ENCODE assay signal across 8 mouse cellular contexts in the genomic region with DNA sequence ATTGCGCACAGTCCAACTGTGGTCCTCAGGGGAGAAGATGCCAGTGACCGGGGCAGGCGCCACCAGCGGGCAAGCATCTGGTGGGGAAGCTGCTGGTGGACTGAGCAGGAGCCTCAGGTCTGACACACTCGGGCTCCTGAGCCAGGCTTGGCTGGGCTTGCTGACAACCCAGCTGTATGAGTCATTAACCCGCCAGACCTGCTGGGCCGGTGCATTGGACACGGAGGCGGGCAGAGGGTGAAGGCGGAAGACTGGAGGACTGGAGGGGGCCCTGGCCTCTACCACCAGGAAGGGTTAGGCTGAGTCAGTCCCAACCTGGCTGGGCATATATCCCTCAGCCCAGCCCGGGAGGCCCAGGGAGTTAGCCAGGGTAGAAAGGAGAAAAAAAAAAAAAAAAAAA. TPM values are rescaled to one million over a fixed set of nuclear protein-coding genes. Genes with fewer than 3 reads are reported as not detected.
DNase-seq lines count a peak whose midpoint lies in the region; ATAC-seq and TF ChIP-seq lines count a peak whose summit lies in the region.

A gene (minus strand): TSS at position 253 of the 400 bp plus-strand sequence.

- DNase-seq in cerebellum, adult 18-20 months, result peak; percentile 62 to 71
- no peak for DNase-seq in cerebellum, postnatal 4 days (ENCODE audit: low spot score in 2 of 2)
- peak; percentile 66 for DNase-seq in gastrocnemius, adult 2 months

- no peak within 1 kb of the TSS for H3K27ac ChIP-seq in bone marrow, adult 2 months (ENCODE audit: control insufficient read depth, insufficient read depth, low read depth, low read length, poor library complexity)
- H3K27ac ChIP-seq in gastrocnemius, adult 2 months, result no peak within 1 kb of the TSS
- H3K27ac ChIP-seq in intestine, embryonic 16.5 days (ENCODE audit: low read length), result peak within 1 kb of the TSS; percentile 41
- no peak within 1 kb of the TSS for H3K27ac ChIP-seq in limb, embryonic 13.5 days
- no peak within 1 kb of the TSS for H3K27ac ChIP-seq in neural tube, embryonic 15.5 days (replicated peaks)

- H3K9me3 ChIP-seq in intestine, embryonic 16.5 days (ENCODE audit: control insufficient read depth, low read length), result no peaks in the 10 kb centered on the region
- H3K9me3 ChIP-seq in limb, embryonic 13.5 days, result no peaks in the 10 kb centered on the region
- no peaks in the 10 kb centered on the region for H3K9me3 ChIP-seq in neural tube, embryonic 15.5 days (replicated peaks)

- no peak within 1 kb of the TSS for H3K4me3 ChIP-seq in bone marrow, adult 2 months (replicated peaks; ENCODE audit: control insufficient read depth, low read depth, low read length)
- no peak within 1 kb of the TSS for H3K4me3 ChIP-seq in gastrocnemius, adult 2 months
- H3K4me3 ChIP-seq in intestine, embryonic 16.5 days (ENCODE audit: low read length), result no peak within 1 kb of the TSS
- H3K4me3 ChIP-seq in limb, embryonic 13.5 days, result no peak within 1 kb of the TSS
- no peak within 1 kb of the TSS for H3K4me3 ChIP-seq in neural tube, embryonic 15.5 days (replicated peaks)

- 62% methylated on average over 11 of the region's 11 CpGs for WGBS in bone marrow, adult 2 months
- WGBS in intestine, embryonic 16.5 days, result 49% methylated on average over 11 of the region's 11 CpGs
- 60% methylated on average over 11 of the region's 11 CpGs for WGBS in limb, embryonic 13.5 days
- WGBS in neural tube, embryonic 15.5 days, result 72% methylated on average over 11 of the region's 11 CpGs

- peak within 1 kb of the TSS; percentile 43; the same call in 1 of the 2 replicates for H3K9ac ChIP-seq in intestine, embryonic 16.5 days (ENCODE audit: low read depth, low read length)
- 0 out of 2 replicates have a peak within 1 kb of the TSS, but pooled peaks have one; percentile 6 for H3K9ac ChIP-seq in limb, embryonic 13.5 days
- no peak within 1 kb of the TSS for H3K9ac ChIP-seq in neural tube, embryonic 15.5 days (replicated peaks)

- peak within 1 kb of the TSS; percentile 32; the same call in 1 of the 2 replicates for H3K4me2 ChIP-seq in intestine, embryonic 16.5 days (ENCODE audit: low read depth, low read length)
- no peak within 1 kb of the TSS for H3K4me2 ChIP-seq in limb, embryonic 13.5 days (replicated peaks)
- no peak within 1 kb of the TSS for H3K4me2 ChIP-seq in neural tube, embryonic 15.5 days

- no peaks in the 10 kb centered on the region for H3K27me3 ChIP-seq in intestine, embryonic 16.5 days (replicated peaks; ENCODE audit: control insufficient read depth, insufficient read depth, low read length)
- H3K27me3 ChIP-seq in limb, embryonic 13.5 days, result no peaks in the 10 kb centered on the region
- no peaks in the 10 kb centered on the region for H3K27me3 ChIP-seq in neural tube, embryonic 15.5 days (replicated peaks)

- peak; percentile 95 for ATAC-seq in intestine, embryonic 16.5 days
- no peak for ATAC-seq in limb, embryonic 13.5 days (ENCODE audit: low FRiP score, low read depth)
- ATAC-seq in neural tube, embryonic 15.5 days (ENCODE audit: low FRiP score), result no peak
- ATAC-seq in megakaryocyte-erythroid progenitor cell, adult 5-6 weeks (replicated peaks; ENCODE audit: low FRiP score, low TSS enrichment, poor library complexity, severe bottlenecking), result no peak

- TF ChIP-seq CTCF in bone marrow, adult 2 months (IDR thresholded peaks at IDR 0.05; ENCODE audit: control insufficient read depth, insufficient read depth, low read length), result no peak
- no peak for TF ChIP-seq CTCF in gastrocnemius, adult 2 months (IDR thresholded peaks at IDR 0.05)

- intact Hi-C loops in gastrocnemius, adult 2 months (cut with DNase I), result no loop called here

- no peaks in the 10 kb centered on the region for H3K36me3 ChIP-seq in intestine, embryonic 16.5 days (ENCODE audit: control insufficient read depth, insufficient read depth, low read length)
- H3K36me3 ChIP-seq in limb, embryonic 13.5 days, result no peaks in the 10 kb centered on the region
- no peaks in the 10 kb centered on the region for H3K36me3 ChIP-seq in neural tube, embryonic 15.5 days

- no peaks in the 10 kb centered on the region for H3K4me1 ChIP-seq in bone marrow, adult 2 months (ENCODE audit: control insufficient read depth, insufficient read depth, low read length)
- H3K4me1 ChIP-seq in intestine, embryonic 16.5 days (ENCODE audit: control insufficient read depth, insufficient read depth, low read length), result peaks cover 22% of the 10 kb centered on the region
- peaks cover 25% of the 10 kb centered on the region for H3K4me1 ChIP-seq in limb, embryonic 13.5 days
- peaks cover 6% of the 10 kb centered on the region; the same call in 1 of the 2 replicates for H3K4me1 ChIP-seq in neural tube, embryonic 15.5 days

- no peak for TF ChIP-seq POLR2A in bone marrow, adult 2 months (IDR thresholded peaks at IDR 0.05; ENCODE audit: borderline replicate concordance, control insufficient read depth, low read depth, low read length)

RNA-seq across cellular contexts. Expression of the gene that starts here (rescaled TPM):
- polyA plus RNA-seq in bone marrow, adult 2 months (2011; ENCODE audit: insufficient read depth, insufficient read length, low replicate concordance, missing spikeins), result 7.0 and 11.0 TPM in 2 replicates
- 10 to 100 TPM; 50.9 to 66.3 TPM for total RNA-seq in gastrocnemius, adult 2 months (2021)
- 12.1 and 14.3 TPM in 2 replicates for polyA plus RNA-seq in intestine, embryonic 16.5 days (2015; fragmentation: Nextera tagmentation; extraction: Ambion mirVana)
- polyA plus RNA-seq in limb, embryonic 13.5 days (2015; fragmentation: Nextera tagmentation; extraction: Ambion mirVana), result 14.9 TPM in 2 replicates
- 23.6 and 26.4 TPM in 2 replicates for polyA plus RNA-seq in neural tube, embryonic 15.5 days (2015; fragmentation: Nextera tagmentation; extraction: Ambion mirVana)
- total RNA-seq in megakaryocyte-erythroid progenitor cell, adult 5-6 weeks (2014; fragmentation: Nextera tagmentation), result 0.07 TPM in 1 of 2 replicates, not detected in the other
- not detected in 2 replicates for total RNA-seq in megakaryocyte-erythroid progenitor cell, adult 5-6 weeks (2017)

Comparison
In these comparisons a context has a peak if more than half of its experiments do, and no peak if none do; other contexts are left out.
1. RNA of the gene that starts here (total RNA-seq): 50.9 to 66.3 TPM in gastrocnemius, adult 2 months; 0.07 TPM in megakaryocyte-erythroid progenitor cell, adult 5-6 weeks; every median in the first group is over 10 times any median in the second.
2. DNase-seq: peak in cerebellum, adult 18-20 months (2 of 2) and gastrocnemius, adult 2 months (single experiment); none in cerebellum, postnatal 4 days (0 of 2).